Mouse (Mus musculus): ENCODE measurements around the gene Pax6. TPM values are rescaled to one million over a fixed set of nuclear protein-coding genes. Genes with fewer than 3 reads are reported as not detected.

Pax6 gene
- polyA plus RNA-seq, 1 experiment from 2014 or later = 22.9 TPM

- WGBS = 2% methylated on average over 29 of the region's 29 CpGs
- Histone ChIP-seq H3K36me3 (ENCODE audit: control insufficient read depth, insufficient read depth, low read length) (no peaks in the 10 kb centered on the region), H3K4me3 (replicated peaks; ENCODE audit: low read depth, low read length) (peak overlapping the region; percentile 19), H3K27ac (replicated peaks; ENCODE audit: low read depth, low read length) (0 out of 2 replicates have a peak overlapping the region, but pooled peaks have one; percentile 37), H3K4me1 (ENCODE audit: control insufficient read depth, insufficient read depth, low read length) (peaks cover 15% of the 10 kb centered on the region), H3K27me3 (ENCODE audit: control insufficient read depth, insufficient read depth, low read length) (peaks cover 100% of the 10 kb centered on the region), H3K9me3 (ENCODE audit: control insufficient read depth, low read length) (no peaks in the 10 kb centered on the region), H3K9ac (replicated peaks; ENCODE audit: low read length) (peak overlapping the region; percentile 16; the same call in 1 of the 2 replicates), H3K4me2 (ENCODE audit: low read length) (peak overlapping the region; percentile 21)
- ATAC-seq (ENCODE audit: low FRiP score, low TSS enrichment) (no peak), DNase-seq (peak; percentile 27)
Measured at GRCm38 (mm10) chr2:105669881-105670730, 1.4 kb downstream of the Pax6 start.

GRCm38 (mm10) chr2:105670731-105671095 is 2.0 kb downstream of the Pax6 start:
- no peak overlapping the region for H3K27ac ChIP-seq (replicated peaks; ENCODE audit: low read depth, low read length)
- no peaks in the 10 kb centered on the region for H3K9me3 ChIP-seq (ENCODE audit: control insufficient read depth, low read length)
- H3K27me3 ChIP-seq (ENCODE audit: control insufficient read depth, insufficient read depth, low read length) = peaks cover 99% of the 10 kb centered on the region
- ATAC-seq (ENCODE audit: low FRiP score, low TSS enrichment) (no peak), DNase-seq (peak; percentile 9)
- H3K9ac ChIP-seq (replicated peaks; ENCODE audit: low read length) = no peak overlapping the region
- H3K4me3 ChIP-seq (replicated peaks; ENCODE audit: low read depth, low read length) = no peak overlapping the region
- no peak overlapping the region for H3K4me2 ChIP-seq (ENCODE audit: low read length)
- WGBS = 5% methylated on average over 6 of the region's 6 CpGs
- H3K4me1 ChIP-seq (ENCODE audit: control insufficient read depth, insufficient read depth, low read length) = peaks cover 15% of the 10 kb centered on the region
- H3K36me3 ChIP-seq (ENCODE audit: control insufficient read depth, insufficient read depth, low read length) = no peaks in the 10 kb centered on the region

- no peak for ATAC-seq (ENCODE audit: low FRiP score, low TSS enrichment)
- H3K27me3 ChIP-seq (ENCODE audit: control insufficient read depth, insufficient read depth, low read length) = peaks cover 99% of the 10 kb centered on the region
Measured at GRCm38 (mm10) chr2:105671116-105671797, 2.6 kb downstream of the Pax6 start.

DNA sequence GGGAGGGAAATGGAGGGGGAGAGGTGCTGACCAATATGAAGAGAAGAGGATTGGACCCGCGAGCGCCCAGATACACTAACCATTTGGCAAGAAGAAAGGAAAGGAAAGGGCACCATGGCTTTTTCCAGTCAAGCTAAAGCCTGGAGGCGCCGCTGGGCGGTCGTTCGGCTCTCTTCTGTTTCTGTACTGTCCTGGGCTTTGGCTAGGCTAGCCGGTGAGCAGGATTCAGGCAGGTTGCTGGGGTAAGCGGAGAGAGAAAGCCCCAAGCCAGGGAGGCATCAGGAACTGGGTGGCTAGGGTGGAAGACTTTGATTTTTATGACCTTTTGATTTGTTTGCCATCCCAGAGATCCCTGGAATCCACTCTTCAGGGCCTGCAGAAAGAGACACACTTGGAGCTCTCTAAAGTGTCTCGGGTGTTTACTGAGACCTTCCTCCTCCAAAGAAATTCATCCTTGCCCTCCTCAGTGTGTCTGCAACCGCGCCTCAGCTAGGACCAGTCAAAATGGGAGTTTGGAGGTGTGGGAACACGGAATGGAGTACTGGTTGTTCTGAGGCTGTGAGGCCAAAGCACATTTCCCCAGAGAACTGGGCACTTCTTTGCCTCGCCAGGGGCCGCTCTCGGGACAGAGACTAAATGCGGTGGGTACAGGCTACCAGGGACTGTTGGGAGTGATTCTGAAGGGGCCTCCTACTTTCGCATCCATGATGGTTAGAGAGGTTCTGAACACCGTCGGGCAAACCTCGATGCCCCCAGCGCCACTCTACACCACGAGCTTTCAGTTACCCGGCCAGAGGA is 3.3 kb downstream of the Pax6 start:
- DNase-seq (peak; percentile 57), ATAC-seq (ENCODE audit: low FRiP score, low TSS enrichment) (no peak)
- peak overlapping the region; percentile 18; the same call in 1 of the 2 replicates for H3K4me3 ChIP-seq (replicated peaks; ENCODE audit: low read depth, low read length)
- H3K4me1 ChIP-seq (ENCODE audit: control insufficient read depth, insufficient read depth, low read length) = peaks cover 15% of the 10 kb centered on the region
- H3K27ac ChIP-seq (replicated peaks; ENCODE audit: low read depth, low read length) = no peak overlapping the region
- H3K4me2 ChIP-seq (ENCODE audit: low read length) = peak overlapping the region; percentile 21; the same call in 1 of the 2 replicates
- peak overlapping the region; percentile 16; the same call in 1 of the 2 replicates for H3K9ac ChIP-seq (replicated peaks; ENCODE audit: low read length)
- no peaks in the 10 kb centered on the region for H3K9me3 ChIP-seq (ENCODE audit: control insufficient read depth, low read length)
- WGBS = 3% methylated on average over 25 of the region's 25 CpGs
- no peaks in the 10 kb centered on the region for H3K36me3 ChIP-seq (ENCODE audit: control insufficient read depth, insufficient read depth, low read length)
- peaks cover 99% of the 10 kb centered on the region for H3K27me3 ChIP-seq (ENCODE audit: control insufficient read depth, insufficient read depth, low read length)

More at GRCm38 (mm10) chr2:105671116-105671797, 2.6 kb downstream of the Pax6 start:
- no peak overlapping the region for H3K4me3 ChIP-seq (replicated peaks; ENCODE audit: low read depth, low read length)
- no peaks in the 10 kb centered on the region for H3K36me3 ChIP-seq (ENCODE audit: control insufficient read depth, insufficient read depth, low read length)
- no peak overlapping the region for H3K27ac ChIP-seq (replicated peaks; ENCODE audit: low read depth, low read length)
- H3K9me3 ChIP-seq (ENCODE audit: control insufficient read depth, low read length) = no peaks in the 10 kb centered on the region
- no peak overlapping the region for H3K9ac ChIP-seq (replicated peaks; ENCODE audit: low read length)
- DNase-seq = peak; percentile 25
- 0 out of 2 replicates have a peak overlapping the region, but pooled peaks have one; percentile 2 for H3K4me2 ChIP-seq (ENCODE audit: low read length)
- H3K4me1 ChIP-seq (ENCODE audit: control insufficient read depth, insufficient read depth, low read length) = peaks cover 15% of the 10 kb centered on the region
- WGBS = 5% methylated on average over 9 of the region's 9 CpGs

DNA sequence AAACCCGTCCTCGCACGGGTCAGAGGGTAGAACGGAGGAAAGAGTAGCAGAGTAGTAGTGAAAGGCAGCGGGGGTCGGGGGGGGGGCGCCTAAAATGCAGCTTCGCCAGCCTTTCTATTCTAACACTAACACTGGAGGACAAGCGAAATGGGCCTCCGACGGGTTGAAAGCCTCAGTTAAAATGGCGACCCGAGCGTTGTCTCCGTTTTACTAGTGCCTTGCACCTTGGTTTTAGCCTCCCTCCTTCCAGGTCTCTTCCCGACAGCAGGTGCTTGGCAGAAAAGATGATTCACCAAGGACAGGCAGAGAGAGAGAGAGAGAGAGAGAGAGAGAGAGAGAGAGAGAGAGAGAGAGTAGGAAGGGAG is 3.9 kb downstream of the Pax6 start:
- Histone ChIP-seq H3K9ac (replicated peaks; ENCODE audit: low read length) (no peak overlapping the region; the same call in 1 of the 2 replicates), H3K27me3 (ENCODE audit: control insufficient read depth, insufficient read depth, low read length) (peaks cover 99% of the 10 kb centered on the region), H3K27ac (replicated peaks; ENCODE audit: low read depth, low read length) (no peak overlapping the region), H3K4me1 (ENCODE audit: control insufficient read depth, insufficient read depth, low read length) (peaks cover 15% of the 10 kb centered on the region), H3K9me3 (ENCODE audit: control insufficient read depth, low read length) (no peaks in the 10 kb centered on the region), H3K36me3 (ENCODE audit: control insufficient read depth, insufficient read depth, low read length) (no peaks in the 10 kb centered on the region), H3K4me2 (ENCODE audit: low read length) (peak overlapping the region; percentile 21; the same call in 1 of the 2 replicates), H3K4me3 (replicated peaks; ENCODE audit: low read depth, low read length) (0 out of 2 replicates have a peak overlapping the region, but pooled peaks have one; percentile 18)
- DNase-seq (peak; percentile 31), ATAC-seq (ENCODE audit: low FRiP score, low TSS enrichment) (no peak)
- 1% methylated on average over 16 of the region's 16 CpGs for WGBS

GRCm38 (mm10) chr2:105673054-105673453 is 4.4 kb downstream of the Pax6 start:
- Histone ChIP-seq H3K9me3 (ENCODE audit: control insufficient read depth, low read length) (no peaks in the 10 kb centered on the region), H3K4me1 (ENCODE audit: control insufficient read depth, insufficient read depth, low read length) (peaks cover 15% of the 10 kb centered on the region), H3K9ac (replicated peaks; ENCODE audit: low read length) (no peak overlapping the region), H3K27ac (replicated peaks; ENCODE audit: low read depth, low read length) (no peak overlapping the region), H3K4me3 (replicated peaks; ENCODE audit: low read depth, low read length) (peak overlapping the region; percentile 10; the same call in 1 of the 2 replicates), H3K27me3 (ENCODE audit: control insufficient read depth, insufficient read depth, low read length) (peaks cover 99% of the 10 kb centered on the region), H3K36me3 (ENCODE audit: control insufficient read depth, insufficient read depth, low read length) (no peaks in the 10 kb centered on the region), H3K4me2 (ENCODE audit: low read length) (peak overlapping the region; percentile 54)
- no peak for ATAC-seq (ENCODE audit: low FRiP score, low TSS enrichment)
- 2% methylated on average over 6 of the region's 6 CpGs for WGBS
- peak; percentile 13 for DNase-seq

DNA sequence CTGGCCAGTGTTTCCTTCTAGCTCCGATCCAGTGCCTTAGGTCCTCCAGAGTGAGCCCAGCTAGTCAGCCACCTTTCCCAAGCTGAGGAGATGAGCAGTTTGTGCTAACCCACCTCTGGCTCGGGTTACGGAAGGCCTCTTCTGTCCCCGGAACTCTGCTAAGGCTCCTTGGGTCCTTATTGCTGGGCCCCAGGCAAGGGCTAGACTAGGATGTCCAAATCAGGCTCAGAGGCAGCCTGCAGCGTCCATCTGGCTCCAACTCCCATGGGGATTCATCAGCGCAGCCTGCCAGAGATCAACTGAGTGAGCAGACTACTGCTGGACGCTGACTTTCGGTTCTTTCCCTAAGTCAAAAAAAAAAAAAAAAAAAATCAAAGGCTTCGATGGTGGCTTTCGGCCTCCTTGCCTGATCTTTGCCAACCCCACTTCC is 4.9 kb downstream of the Pax6 start:
- peaks cover 12% of the 10 kb centered on the region for H3K4me1 ChIP-seq (ENCODE audit: control insufficient read depth, insufficient read depth, low read length)
- peak overlapping the region; percentile 10; the same call in 1 of the 2 replicates for H3K4me3 ChIP-seq (replicated peaks; ENCODE audit: low read depth, low read length)
- H3K4me2 ChIP-seq (ENCODE audit: low read length) = peak overlapping the region; percentile 54
- no peak for ATAC-seq (ENCODE audit: low FRiP score, low TSS enrichment)
- H3K27ac ChIP-seq (replicated peaks; ENCODE audit: low read depth, low read length) = no peak overlapping the region
- H3K27me3 ChIP-seq (ENCODE audit: control insufficient read depth, insufficient read depth, low read length) = peaks cover 97% of the 10 kb centered on the region
- no peak overlapping the region for H3K9ac ChIP-seq (replicated peaks; ENCODE audit: low read length)
- DNase-seq = peak; percentile 52
- H3K9me3 ChIP-seq (ENCODE audit: control insufficient read depth, low read length) = no peaks in the 10 kb centered on the region
- WGBS = 2% methylated on average over 10 of the region's 10 CpGs
- no peaks in the 10 kb centered on the region for H3K36me3 ChIP-seq (ENCODE audit: control insufficient read depth, insufficient read depth, low read length)
